Mouse (Mus musculus) heart, postnatal 0 days (tissue): ENCODE results near the gene Gm2174.

Source experiments
- CTCF ChIP-seq: IDR thresholded peaks from 2 replicates; pipeline ENCODE4 v1.5.1; 2016; ENCODE audit warnings: antibody characterized with exemption, control low read depth, low read depth
- EP300 ChIP-seq: IDR thresholded peaks from 2 replicates; pipeline ENCODE4 v1.6.1; 2016; ENCODE audit warnings: antibody characterized with exemption, low read depth

GRCm38 (mm10) chrX:56467688-56468087 is 19.9 kb downstream of the Gm2174 start:
- TF ChIP-seq EP300, result no peak
- TF ChIP-seq CTCF, result no peak
